Mouse (Mus musculus): ENCODE results near the gene Gtf2ird1. TPM values are rescaled to one million over a fixed set of nuclear protein-coding genes. Genes with fewer than 3 reads are reported as not detected.
"Not testable (repeated sequence)": the region's sequence is repeated elsewhere in the genome, so short reads cannot be mapped to it uniquely, and the experiment has no call there.

The Gtf2ird1 gene
- polyA plus RNA-seq, 1 experiment from 2014 or later, result 102 TPM

- Histone ChIP-seq H3K27ac (peak overlapping the region; percentile 88), H3K9ac (no peak overlapping the region), H3K4me1 (peaks cover 25% of the 10 kb centered on the region), H3K36me3 (peaks cover 85% of the 10 kb centered on the region), H3K9me3 (no peaks in the 10 kb centered on the region), H3K4me2 (no peak overlapping the region), H3K27me3 (no peaks in the 10 kb centered on the region), H3K4me3 (no peak overlapping the region)
- ATAC-seq (ENCODE audit: insufficient number of reproducible peaks, low FRiP score, low TSS enrichment, low read depth), result peak; percentile 76
- WGBS, result 10% methylated on average over 10 of the region's 10 CpGs
Measured at GRCm38 (mm10) chr5:134394624-134395023, 61.9 kb downstream of the Gtf2ird1 start.

- ATAC-seq (ENCODE audit: insufficient number of reproducible peaks, low FRiP score, low TSS enrichment, low read depth), result no peak
- H3K36me3 ChIP-seq, result peaks cover 86% of the 10 kb centered on the region
- 61% methylated on average over 6 of the region's 6 CpGs for WGBS
Measured at GRCm38 (mm10) chr5:134393624-134394023, 62.9 kb downstream of the Gtf2ird1 start.

GRCm38 (mm10) chr5:134385106-134385505 is 71.4 kb downstream of the Gtf2ird1 start:
- H3K4me1 ChIP-seq, result no peaks in the 10 kb centered on the region
- H3K4me3 ChIP-seq, result no peak overlapping the region
- H3K9me3 ChIP-seq, result no peaks in the 10 kb centered on the region
- peaks cover 93% of the 10 kb centered on the region for H3K36me3 ChIP-seq
- H3K27ac ChIP-seq, result no peak overlapping the region
- no peak overlapping the region for H3K9ac ChIP-seq
- H3K4me2 ChIP-seq, result no peak overlapping the region
- no peak for ATAC-seq (ENCODE audit: insufficient number of reproducible peaks, low FRiP score, low TSS enrichment, low read depth)
- 58% methylated on average over 2 of the region's 2 CpGs for WGBS
- no peaks in the 10 kb centered on the region for H3K27me3 ChIP-seq

More at GRCm38 (mm10) chr5:134393624-134394023, 62.9 kb downstream of the Gtf2ird1 start:
- no peaks in the 10 kb centered on the region for H3K27me3 ChIP-seq
- no peak overlapping the region for H3K4me3 ChIP-seq
- H3K27ac ChIP-seq, result peak overlapping the region; percentile 88
- H3K4me1 ChIP-seq, result peaks cover 25% of the 10 kb centered on the region
- no peak overlapping the region for H3K9ac ChIP-seq
- no peaks in the 10 kb centered on the region for H3K9me3 ChIP-seq
- H3K4me2 ChIP-seq, result no peak overlapping the region

- Histone ChIP-seq H3K27me3 (no peaks in the 10 kb centered on the region), H3K4me3 (no peak overlapping the region), H3K36me3 (peaks cover 61% of the 10 kb centered on the region), H3K4me2 (no peak overlapping the region), H3K4me1 (no peaks in the 10 kb centered on the region), H3K9me3 (no peaks in the 10 kb centered on the region), H3K27ac (no peak overlapping the region), H3K9ac (no peak overlapping the region)
- WGBS, result 84% methylated on average over 1 of the region's 1 CpGs
- no peak for ATAC-seq (ENCODE audit: insufficient number of reproducible peaks, low FRiP score, low TSS enrichment, low read depth)
Measured at GRCm38 (mm10) chr5:134375256-134375655, 81.3 kb downstream of the Gtf2ird1 start.

- H3K27ac ChIP-seq, result peak overlapping the region; percentile 71
- no peak overlapping the region for H3K4me3 ChIP-seq
- ATAC-seq (ENCODE audit: insufficient number of reproducible peaks, low FRiP score, low TSS enrichment, low read depth), result no peak
- no peak overlapping the region for H3K9ac ChIP-seq
- H3K4me2 ChIP-seq, result no peak overlapping the region
- H3K9me3 ChIP-seq, result no peaks in the 10 kb centered on the region
- H3K36me3 ChIP-seq, result peaks cover 65% of the 10 kb centered on the region
- H3K4me1 ChIP-seq, result no peaks in the 10 kb centered on the region
- no peaks in the 10 kb centered on the region for H3K27me3 ChIP-seq
Measured at GRCm38 (mm10) chr5:134374546-134374945, 82.0 kb downstream of the Gtf2ird1 start.

GRCm38 (mm10) chr5:134373912-134374488 is 82.5 kb downstream of the Gtf2ird1 start:
- H3K4me2 ChIP-seq, result no peak overlapping the region
- no peak overlapping the region for H3K4me3 ChIP-seq
- peaks cover 67% of the 10 kb centered on the region for H3K36me3 ChIP-seq
- H3K9ac ChIP-seq, result no peak overlapping the region
- no peaks in the 10 kb centered on the region for H3K27me3 ChIP-seq
- no peaks in the 10 kb centered on the region for H3K4me1 ChIP-seq
- ATAC-seq (ENCODE audit: insufficient number of reproducible peaks, low FRiP score, low TSS enrichment, low read depth), result no peak; the same call in 1 of the 2 replicates
- no peaks in the 10 kb centered on the region for H3K9me3 ChIP-seq
- WGBS, result 68% methylated on average over 9 of the region's 9 CpGs
- H3K27ac ChIP-seq, result peak overlapping the region; percentile 71

GRCm38 (mm10) chr5:134372926-134373658 is 83.4 kb downstream of the Gtf2ird1 start:
- Histone ChIP-seq H3K36me3 (peaks cover 75% of the 10 kb centered on the region), H3K9ac (no peak overlapping the region), H3K27me3 (no peaks in the 10 kb centered on the region), H3K9me3 (no peaks in the 10 kb centered on the region), H3K4me3 (no peak overlapping the region), H3K4me1 (no peaks in the 10 kb centered on the region), H3K4me2 (no peak overlapping the region), H3K27ac (no peak overlapping the region)
- no peak for ATAC-seq (ENCODE audit: insufficient number of reproducible peaks, low FRiP score, low TSS enrichment, low read depth)
- 94% methylated on average over 6 of the region's 6 CpGs for WGBS

- Histone ChIP-seq H3K36me3 (peaks cover 75% of the 10 kb centered on the region), H3K4me1 (no peaks in the 10 kb centered on the region), H3K4me3 (no peak overlapping the region), H3K4me2 (no peak overlapping the region), H3K9ac (no peak overlapping the region), H3K27me3 (no peaks in the 10 kb centered on the region), H3K27ac (no peak overlapping the region), H3K9me3 (no peaks in the 10 kb centered on the region)
- WGBS, result 90% methylated on average over 5 of the region's 5 CpGs
- ATAC-seq (ENCODE audit: insufficient number of reproducible peaks, low FRiP score, low TSS enrichment, low read depth), result no peak
Measured at GRCm38 (mm10) chr5:134371511-134372289, 84.8 kb downstream of the Gtf2ird1 start.

GRCm38 (mm10) chr5:134370831-134371230 is 85.7 kb downstream of the Gtf2ird1 start:
- H3K36me3 ChIP-seq, result peaks cover 74% of the 10 kb centered on the region

GRCm38 (mm10) chr5:134359101-134359500 is 97.4 kb downstream of the Gtf2ird1 start:
- WGBS, result 91% methylated on average over 4 of the region's 4 CpGs
- Histone ChIP-seq H3K27me3 (no peaks in the 10 kb centered on the region), H3K9me3 (no peaks in the 10 kb centered on the region), H3K27ac (no peak overlapping the region), H3K4me2 (no peak overlapping the region), H3K9ac (no peak overlapping the region), H3K4me1 (no peaks in the 10 kb centered on the region), H3K4me3 (no peak overlapping the region), H3K36me3 (peaks cover 60% of the 10 kb centered on the region)
- ATAC-seq (ENCODE audit: insufficient number of reproducible peaks, low FRiP score, low TSS enrichment, low read depth), result no peak

More at GRCm38 (mm10) chr5:134370831-134371230, 85.7 kb downstream of the Gtf2ird1 start:
- H3K27ac ChIP-seq, result no peak overlapping the region
- H3K9me3 ChIP-seq, result no peaks in the 10 kb centered on the region
- H3K27me3 ChIP-seq, result no peaks in the 10 kb centered on the region
- WGBS, result 77% methylated on average over 2 of the region's 2 CpGs
- no peak for ATAC-seq (ENCODE audit: insufficient number of reproducible peaks, low FRiP score, low TSS enrichment, low read depth)
- no peak overlapping the region for H3K4me2 ChIP-seq
- no peaks in the 10 kb centered on the region for H3K4me1 ChIP-seq
- H3K9ac ChIP-seq, result no peak overlapping the region
- H3K4me3 ChIP-seq, result no peak overlapping the region

- Histone ChIP-seq H3K4me1 (peaks cover 24% of the 10 kb centered on the region), H3K36me3 (peaks cover 33% of the 10 kb centered on the region)
- H3K4me3 ChIP-seq; ATAC-seq (ENCODE audit: insufficient number of reproducible peaks, low FRiP score, low TSS enrichment, low read depth); H3K9ac ChIP-seq; H3K27me3 ChIP-seq; H3K27ac ChIP-seq; H3K9me3 ChIP-seq; H3K4me2 ChIP-seq: not testable (repeated sequence)
- 90% methylated on average over 4 of the region's 4 CpGs for WGBS
Measured at GRCm38 (mm10) chr5:134355372-134355771, 101.1 kb downstream of the Gtf2ird1 start.

- WGBS, result 71% methylated on average over 4 of the region's 4 CpGs
- Histone ChIP-seq H3K4me1 (peaks cover 24% of the 10 kb centered on the region), H3K36me3 (peaks cover 10% of the 10 kb centered on the region), H3K4me2 (no peak overlapping the region), H3K9ac (no peak overlapping the region), H3K27ac (peak overlapping the region; percentile 33; the same call in 1 of the 2 replicates), H3K9me3 (no peaks in the 10 kb centered on the region), H3K27me3 (no peaks in the 10 kb centered on the region), H3K4me3 (no peak overlapping the region)
- ATAC-seq (ENCODE audit: insufficient number of reproducible peaks, low FRiP score, low TSS enrichment, low read depth), result no peak
Measured at GRCm38 (mm10) chr5:134353117-134353516, 103.4 kb downstream of the Gtf2ird1 start.

All from limb, embryonic 15.5 days (tissue).